Mouse (Mus musculus) R1 (cell line): ENCODE measurements at regions not wholly inside any gene's neighbourhood (a gene's known extent, or its start where the extent isn't known, plus 50 kb on each side); places are given as distances from the start of the nearest gene placed in this dataset.
"Not testable (repeated sequence)": the region's sequence is repeated elsewhere in the genome, so short reads cannot be mapped to it uniquely, and the experiment has no call there.

Experiments
- DNase-seq: peaks from one replicate; pipeline ENCODE4 v3.0.0-alpha.2; 2018; ENCODE audit warnings: low read depth, low spot score

DNA sequence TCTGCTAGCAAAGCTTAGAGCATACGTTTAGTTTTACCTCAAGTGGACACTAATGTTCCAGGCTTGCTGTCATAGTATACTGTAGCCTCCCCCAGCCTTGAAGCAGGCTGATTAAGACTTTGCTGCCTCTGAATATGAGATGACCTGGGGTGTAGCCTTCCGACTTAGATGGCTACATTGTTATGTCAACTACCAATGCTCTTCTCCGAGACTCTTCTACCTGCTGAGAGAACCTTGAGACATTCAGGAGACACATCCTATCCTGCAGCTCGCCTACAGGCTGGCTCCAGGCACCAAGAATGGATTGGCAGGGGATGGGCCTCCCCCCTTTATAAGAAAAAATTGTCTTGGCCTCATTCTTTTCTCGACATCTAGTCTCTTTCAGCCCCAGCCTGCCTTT is 379.0 kb upstream of the Ptger4 start:
- DNase-seq = peak; percentile 64

GRCm38 (mm10) chr15:5625367-5625766 is 381.4 kb upstream of the Ptger4 start:
- no peak for DNase-seq

DNA sequence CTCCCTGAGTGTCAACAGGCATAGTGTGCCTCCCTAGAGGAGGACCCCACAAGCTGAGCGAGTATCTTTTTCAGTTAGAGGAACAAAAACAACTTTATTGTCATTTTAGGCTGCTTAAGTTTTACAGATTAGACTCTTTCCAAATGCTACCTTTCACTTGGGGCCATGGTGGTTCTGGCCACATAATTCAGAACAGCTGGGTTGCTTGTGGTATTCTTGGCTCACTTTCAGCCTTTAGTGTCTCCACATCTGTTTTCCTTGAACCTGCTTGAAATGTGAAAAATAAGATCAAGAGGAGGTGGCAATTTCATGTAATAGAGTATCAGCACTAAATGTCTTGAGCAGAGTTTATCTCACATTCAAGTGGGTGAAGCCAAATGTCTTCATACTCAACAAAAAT is 402.7 kb upstream of the Ptger4 start:
- no peak for DNase-seq

GRCm38 (mm10) chr15:5658796-5659195 is 414.8 kb upstream of the Ptger4 start:
- no peak for DNase-seq

DNA sequence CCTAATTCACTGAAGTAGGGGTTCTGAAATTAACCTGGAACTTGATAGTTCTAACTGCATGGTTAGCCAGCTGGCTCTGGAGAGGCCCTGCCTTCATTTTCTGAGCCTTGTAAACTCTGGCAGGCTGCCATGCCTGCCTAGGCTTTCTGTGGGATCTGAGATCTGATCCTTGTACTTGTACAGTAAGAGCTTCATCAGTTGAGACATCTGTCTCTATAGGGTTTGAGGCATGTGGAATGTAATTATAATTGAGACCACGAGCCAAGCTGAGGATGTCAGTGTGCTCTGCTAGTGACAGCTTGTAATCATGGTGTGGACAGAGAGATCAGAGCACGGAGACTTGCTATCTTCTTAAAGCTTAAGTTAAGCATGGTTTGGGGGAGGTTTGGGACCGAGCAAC is 416.8 kb upstream of the Ptger4 start:
- no peak for DNase-seq

GRCm38 (mm10) chr15:5671781-5672180 is 427.8 kb upstream of the Ptger4 start:
- no peak for DNase-seq

DNA sequence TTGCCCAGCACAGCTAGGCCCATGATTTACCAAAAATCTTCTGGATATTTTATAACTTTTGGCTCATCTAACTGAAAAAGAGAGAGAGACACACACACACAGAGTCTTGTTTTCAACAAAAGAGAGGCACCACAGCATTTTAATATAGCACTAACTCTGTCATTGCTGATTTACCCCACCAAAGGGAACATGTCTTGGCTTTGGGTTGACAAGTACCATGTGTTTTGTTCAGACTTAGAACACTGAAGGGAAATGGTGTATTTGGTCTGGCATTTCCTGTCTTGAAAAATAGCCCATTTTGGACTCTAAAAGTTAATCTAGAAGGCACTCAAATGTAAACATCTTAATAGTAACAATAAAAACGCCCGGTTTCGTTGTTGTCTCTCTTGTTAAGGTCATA is 432.7 kb upstream of the Ptger4 start:
- DNase-seq = no peak

DNA sequence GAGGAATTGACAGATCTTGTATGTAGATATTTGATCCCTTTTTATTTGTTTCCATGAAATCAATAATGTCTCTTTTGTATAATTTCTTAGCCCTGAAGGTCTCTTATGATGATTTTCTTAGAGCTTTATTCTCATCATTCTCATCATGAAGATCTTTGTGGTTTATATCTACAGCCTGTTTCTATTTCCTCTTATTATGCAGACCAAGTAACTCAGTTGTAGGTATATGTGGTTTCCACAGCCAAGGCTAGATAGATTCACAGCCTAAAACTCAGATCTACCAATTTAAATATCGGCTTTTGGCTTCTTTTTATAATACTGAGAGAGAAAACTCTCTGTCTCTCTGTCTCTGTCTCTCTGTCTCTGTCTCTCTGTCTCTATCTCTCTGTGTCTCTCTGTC is 449.8 kb upstream of the Ptger4 start:
- DNase-seq = no peak

GRCm38 (mm10) chr15:5695015-5695414 is 451.0 kb upstream of the Ptger4 start:
- no peak for DNase-seq

- DNase-seq = no peak
Measured at GRCm38 (mm10) chr15:5708454-5708853, 464.5 kb upstream of the Ptger4 start.

GRCm38 (mm10) chr15:5740658-5741057 is 496.7 kb upstream of the Ptger4 start:
- DNase-seq = no peak

- no peak for DNase-seq
Measured at GRCm38 (mm10) chr15:5743893-5744292, 499.9 kb upstream of the Ptger4 start.

DNA sequence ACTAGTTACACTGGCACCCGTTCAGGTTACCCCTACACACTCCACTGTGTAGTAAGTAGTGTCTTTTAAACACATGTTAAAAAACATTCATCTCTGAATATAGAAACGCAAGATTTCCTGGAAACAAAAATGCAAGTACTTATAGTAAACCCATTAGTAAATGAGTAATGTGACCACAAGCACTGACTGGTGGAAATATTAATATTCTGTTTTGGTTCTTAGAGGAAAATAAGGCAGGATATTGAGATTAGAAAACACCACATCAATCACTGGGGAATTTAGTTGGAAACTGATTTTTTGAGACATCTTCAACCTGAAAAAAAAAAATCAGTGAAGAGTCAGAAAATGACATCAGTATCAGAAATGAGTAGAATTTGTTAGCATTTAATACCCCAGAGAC is 514.7 kb upstream of the Ptger4 start:
- no peak for DNase-seq

GRCm38 (mm10) chr15:5762216-5762615 is 518.2 kb upstream of the Ptger4 start:
- DNase-seq = no peak

DNA sequence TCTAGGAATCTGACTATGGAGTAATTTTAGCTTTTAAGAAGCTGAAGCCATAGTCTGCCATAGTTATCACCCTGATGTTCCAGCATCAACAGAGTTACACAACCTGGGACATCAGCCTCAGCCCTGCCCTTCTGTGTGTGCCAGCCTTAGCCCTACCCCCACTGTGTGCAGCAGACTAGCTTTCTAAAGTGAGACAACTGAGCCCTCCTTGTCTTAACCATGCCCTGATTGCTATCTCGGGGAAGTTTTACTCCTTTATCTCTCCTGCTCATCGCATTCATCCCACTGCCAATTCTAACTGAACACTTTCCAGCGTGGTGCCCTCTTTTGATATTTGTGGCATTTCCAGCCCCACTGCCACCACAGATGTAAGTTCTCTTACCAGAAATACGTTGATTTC is 522.5 kb upstream of the Dab2 start:
- DNase-seq = no peak

GRCm38 (mm10) chr15:5799917-5800316 is 499.7 kb upstream of the Dab2 start:
- no peak for DNase-seq

DNA sequence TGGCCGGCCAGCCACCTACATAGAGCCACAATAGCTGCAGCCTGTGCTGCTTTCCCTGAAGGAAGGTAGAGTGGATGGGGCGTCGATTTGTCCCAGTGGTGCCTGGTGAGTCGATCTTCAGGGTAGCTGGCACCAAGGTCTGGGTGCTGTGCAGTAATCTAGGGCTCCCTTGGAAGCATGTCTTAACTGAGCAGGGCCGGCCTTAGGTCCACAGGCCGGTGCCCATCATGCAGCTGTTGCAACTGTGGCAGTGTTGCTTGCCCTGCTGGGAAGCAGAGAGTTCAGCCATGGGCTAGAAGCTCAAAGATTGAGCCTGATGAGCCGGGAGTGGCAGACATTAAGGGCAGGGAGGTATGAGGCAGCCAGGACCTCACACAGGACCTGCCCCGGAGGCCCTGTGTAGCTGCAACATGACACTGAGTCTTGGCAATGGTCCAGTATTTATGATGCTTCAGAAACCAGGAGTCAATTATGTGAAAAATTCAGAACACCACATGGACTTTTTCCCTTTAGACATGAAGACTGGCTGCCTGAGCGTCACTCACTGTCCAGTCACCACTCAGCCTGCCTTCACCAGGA is 488.3 kb upstream of the Dab2 start:
- DNase-seq = no peak

DNA sequence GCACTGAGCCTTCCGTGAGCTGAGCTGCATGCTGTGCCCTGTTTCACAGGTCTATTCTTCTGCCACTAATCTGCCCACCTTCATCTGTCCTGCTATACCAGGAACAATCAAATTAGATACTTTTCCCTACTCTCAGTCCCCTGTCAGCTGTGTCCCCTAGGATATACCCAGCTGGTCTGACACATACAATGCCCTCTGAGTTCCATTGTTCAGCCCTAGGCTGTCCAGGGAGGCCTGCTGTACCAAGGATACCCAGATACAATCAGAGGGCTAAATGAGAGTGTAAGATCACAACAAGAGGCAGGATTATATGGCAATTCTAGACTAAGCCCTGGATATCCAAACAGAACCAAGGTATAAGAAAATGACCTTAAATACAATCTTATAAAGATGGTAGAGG is 487.6 kb upstream of the Dab2 start:
- no peak for DNase-seq

- no peak for DNase-seq
Measured at GRCm38 (mm10) chr15:5817901-5818576, 481.5 kb upstream of the Dab2 start.

DNA sequence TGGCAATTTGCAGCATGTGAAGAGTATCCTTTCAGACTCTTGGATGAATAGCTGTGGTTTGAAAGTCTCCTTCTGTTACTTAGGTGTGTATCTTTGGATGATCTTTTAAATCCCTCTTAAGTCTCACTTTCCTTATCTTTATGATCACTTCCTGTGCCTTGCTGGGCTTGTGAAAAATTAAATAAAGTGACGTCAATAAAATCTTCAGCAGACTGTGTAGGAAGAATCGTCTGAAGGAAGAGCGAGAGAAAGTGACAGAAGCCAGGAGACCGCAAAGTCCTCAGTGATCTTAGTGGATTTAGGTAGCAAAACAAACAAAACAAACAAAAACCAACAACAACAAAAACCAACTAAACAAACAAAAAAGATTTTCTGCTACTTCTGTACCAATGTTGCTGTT is 459.6 kb upstream of the Dab2 start:
- DNase-seq = no peak

DNA sequence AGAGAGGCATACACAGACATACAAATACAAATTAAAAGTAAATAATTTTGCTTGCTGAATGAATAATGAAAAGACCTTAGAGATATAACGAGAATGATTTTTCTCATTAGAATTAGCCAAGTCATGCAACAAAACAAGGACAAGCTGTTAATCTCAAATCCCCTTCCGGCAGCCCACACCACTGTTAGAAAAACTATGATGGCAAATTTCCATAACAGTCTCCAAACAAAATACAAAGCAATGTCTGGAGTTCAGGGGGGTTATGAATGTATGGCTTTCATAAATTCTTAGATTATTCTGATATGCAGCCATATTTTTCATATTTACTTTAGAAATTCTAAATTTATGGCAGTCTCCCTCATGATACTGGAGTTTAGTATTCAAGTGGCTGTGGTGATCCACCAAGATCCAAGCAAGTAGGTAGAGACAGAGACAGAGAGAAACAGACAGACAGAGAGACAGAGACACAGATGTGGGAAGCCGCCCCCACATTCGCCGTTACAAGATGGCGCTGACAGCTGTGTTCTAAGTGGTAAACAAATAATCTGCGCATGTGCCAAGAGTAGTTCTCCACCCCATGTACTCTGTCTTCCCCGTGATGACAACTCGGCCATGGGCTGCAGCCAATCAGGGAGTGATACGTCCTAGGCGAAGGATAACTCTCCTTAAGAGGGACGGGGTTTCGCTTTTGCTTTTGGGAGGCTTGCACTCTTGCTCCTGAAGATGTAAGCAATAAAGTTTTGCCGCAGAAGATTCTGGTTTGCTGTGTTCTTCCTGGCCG is 458.0 kb upstream of the Dab2 start:
- DNase-seq = not testable (repeated sequence)

- DNase-seq = no peak
Measured at GRCm38 (mm10) chr15:5846571-5846970, 453.0 kb upstream of the Dab2 start.
